Mouse (Mus musculus) hindbrain, embryonic 13.5 days (tissue): ENCODE data around the gene Ano1. TPM values are rescaled to one million over a fixed set of nuclear protein-coding genes. Genes with fewer than 3 reads are reported as not detected.

Experiments used
- ATAC-seq: fragments of 200-750 bp; cut with Nextera tagmentation; 2 replicates; pipeline ENCODE4 v1.8.0; 2017; ENCODE audit warnings: moderate TSS enrichment; ENCODE audit not compliant: low FRiP score
- H3K27ac ChIP-seq: fragments of 300-500 bp; sonication (generic); 2 replicates; pipeline ENCODE4 v1.5.1; 2015; ENCODE audit warnings: inconsistent platforms, mild to moderate bottlenecking, moderate library complexity
- H3K27me3 ChIP-seq: fragments of 300-500 bp; sonication (generic); 2 replicates; pipeline ENCODE4 v1.6.1; 2015; ENCODE audit warnings: mild to moderate bottlenecking, inconsistent platforms
- H3K36me3 ChIP-seq: fragments of 300-500 bp; sonication (generic); 2 replicates; pipeline ENCODE4 v1.6.1; 2015; ENCODE audit warnings: mild to moderate bottlenecking, inconsistent platforms
- H3K4me1 ChIP-seq: fragments of 300-500 bp; sonication (generic); replicated peaks from 2 replicates; pipeline ENCODE4 v1.6.1; 2015; ENCODE audit warnings: inconsistent platforms
- H3K4me2 ChIP-seq: fragments of 300-500 bp; sonication (generic); 2 replicates; pipeline ENCODE4 v1.6.1; 2015; ENCODE audit warnings: inconsistent platforms, mild to moderate bottlenecking, moderate library complexity
- H3K4me3 ChIP-seq: fragments of 300-500 bp; sonication (generic); 2 replicates; pipeline ENCODE4 v1.5.1; 2015; ENCODE audit warnings: mild to moderate bottlenecking, inconsistent platforms
- H3K9ac ChIP-seq: fragments of 300-500 bp; sonication (generic); 2 replicates; pipeline ENCODE4 v1.6.1; 2015; ENCODE audit warnings: mild to moderate bottlenecking, inconsistent platforms
- H3K9me3 ChIP-seq: fragments of 300-500 bp; sonication (generic); 2 replicates; pipeline ENCODE4 v1.6.1; 2016; ENCODE audit warnings: inconsistent platforms
- WGBS: fragments of 180-500 bp; shearing (Covaris S2); methylation state at CpG from one replicate; pipeline ENCODE4 v1.1.7; 2015; 5-methylcytosine and 5-hydroxymethylcytosine counted together
- polyA plus RNA-seq: library from polyadenylated mRNA; unstranded; fragments of >200 nt; fragmentation: Nextera tagmentation; extraction: Ambion mirVana; gene quantifications from 2 replicates; pipeline ENCODE4 v1.2.1, GENCODE M21; 2015

The Ano1 gene
- polyA plus RNA-seq, 1 experiment from 2014 or later = 5.0 TPM

DNA sequence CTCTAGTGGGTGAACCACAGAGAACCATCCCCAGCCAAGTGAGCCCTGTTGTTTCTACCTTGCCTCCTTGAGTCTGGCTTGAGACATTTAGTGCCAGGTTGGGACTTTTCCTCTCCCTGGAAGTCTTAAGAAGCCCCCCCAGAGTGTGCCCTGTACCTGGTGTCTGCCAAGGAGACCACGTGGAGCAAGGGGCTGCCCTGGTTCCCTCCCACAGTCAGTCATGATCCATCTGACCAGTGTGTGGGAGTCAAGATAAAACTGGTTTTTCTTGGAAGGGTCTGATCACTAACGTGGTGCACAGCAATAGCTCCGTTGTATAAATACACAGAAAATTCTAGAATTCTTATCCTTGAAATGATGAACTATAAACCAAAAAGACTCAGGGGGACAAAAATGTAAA lies 12.0 kb downstream of the Ano1 start:
- WGBS = 55% methylated on average over 3 of the region's 3 CpGs
- Histone ChIP-seq H3K27me3 (peaks cover 40% of the 10 kb centered on the region), H3K9me3 (no peaks in the 10 kb centered on the region), H3K36me3 (no peaks in the 10 kb centered on the region), H3K9ac (no peak overlapping the region), H3K4me1 (peaks cover 15% of the 10 kb centered on the region), H3K4me2 (no peak overlapping the region), H3K4me3 (no peak overlapping the region), H3K27ac (no peak overlapping the region)
- ATAC-seq = no peak

DNA sequence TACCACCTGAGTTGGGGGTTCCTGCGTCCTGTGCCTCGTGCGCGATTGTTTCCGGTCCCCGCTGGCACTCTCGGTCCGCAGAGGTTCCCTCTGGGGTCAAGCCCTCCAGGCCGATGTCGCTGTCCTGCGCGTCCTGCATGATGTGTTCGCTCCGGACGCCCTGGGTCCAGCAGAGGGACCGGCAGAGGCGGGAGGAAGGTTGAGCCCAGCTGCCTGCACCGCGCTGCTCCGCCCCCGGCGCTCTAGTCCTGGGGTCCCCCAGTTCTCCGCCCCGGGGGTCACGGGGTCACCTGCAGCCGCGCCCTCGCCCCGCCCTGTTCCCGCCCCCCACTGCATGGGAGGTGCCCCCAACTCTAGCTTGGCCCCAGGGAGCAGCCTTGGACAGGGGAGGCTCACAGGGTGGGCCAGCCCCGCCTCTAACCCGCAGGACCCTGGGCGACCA lies 13.4 kb downstream of the Ano1 start:
- H3K9ac ChIP-seq = peak overlapping the region; percentile 68
- peaks cover 15% of the 10 kb centered on the region for H3K4me1 ChIP-seq
- no peak for ATAC-seq
- H3K4me2 ChIP-seq = peak overlapping the region; percentile 76
- H3K27me3 ChIP-seq = peaks cover 39% of the 10 kb centered on the region
- H3K4me3 ChIP-seq = peak overlapping the region; percentile 41
- no peaks in the 10 kb centered on the region for H3K36me3 ChIP-seq
- no peaks in the 10 kb centered on the region for H3K9me3 ChIP-seq
- no peak overlapping the region for H3K27ac ChIP-seq
- WGBS = under 1% methylated on average over 31 of the region's 33 CpGs

DNA sequence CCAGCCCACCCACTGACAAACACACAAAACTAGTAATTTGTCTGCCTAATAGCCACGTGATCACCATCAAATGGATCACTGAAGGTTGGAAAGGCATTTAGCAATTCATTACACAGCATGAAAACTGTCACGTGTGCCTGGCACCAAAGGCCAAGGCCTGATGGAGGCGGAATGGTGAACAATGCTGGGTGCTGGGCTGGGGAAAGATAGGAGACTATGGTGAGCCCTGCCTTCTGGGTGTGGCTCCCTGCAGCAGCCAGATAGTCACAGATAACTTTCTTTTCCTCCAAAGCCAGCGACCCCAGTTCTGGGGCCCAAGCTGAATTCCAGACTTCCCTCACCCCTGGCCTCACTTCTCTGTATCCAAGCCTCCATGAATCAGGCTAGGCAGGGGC lies 19.9 kb downstream of the Ano1 start:
- H3K9ac ChIP-seq = no peak overlapping the region

DNA sequence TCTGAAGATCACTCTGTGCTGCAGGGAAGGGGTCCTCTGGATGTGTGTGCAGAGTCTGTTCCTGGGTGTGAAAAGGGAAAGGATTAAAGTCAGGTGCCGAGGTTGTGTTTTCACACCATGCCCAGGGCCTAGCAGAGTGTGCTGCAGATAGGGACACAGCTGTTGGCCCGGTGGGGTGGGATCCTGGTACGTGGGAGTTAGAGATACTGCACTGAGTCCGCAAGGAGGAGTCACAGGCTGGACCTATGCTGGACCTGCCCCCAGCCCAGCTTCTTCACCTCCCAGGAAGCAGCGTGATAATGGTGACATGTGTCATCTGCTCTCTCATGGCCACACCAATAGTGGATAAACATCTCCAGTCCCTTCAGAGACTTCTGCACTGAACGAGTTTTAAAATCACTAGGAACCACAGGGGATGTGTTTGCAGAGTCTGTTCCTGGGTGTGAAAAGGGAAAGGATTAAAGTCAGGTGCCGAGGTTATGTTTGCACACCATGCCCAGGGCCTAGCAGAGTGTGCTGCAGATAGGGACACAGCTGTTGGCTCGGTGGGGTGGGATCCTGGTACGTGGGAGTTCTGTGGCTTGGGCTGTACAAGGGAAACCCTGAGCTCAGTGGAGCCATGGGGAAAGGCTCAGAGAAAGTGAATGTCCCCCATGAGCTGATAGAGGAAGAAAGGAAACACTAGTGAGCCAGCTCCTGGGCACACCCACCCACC lies 20.4 kb downstream of the Ano1 start:
- Histone ChIP-seq H3K4me3 (no peak overlapping the region), H3K9me3 (no peaks in the 10 kb centered on the region), H3K27me3 (peaks cover 20% of the 10 kb centered on the region), H3K27ac (no peak overlapping the region), H3K4me1 (peaks cover 7% of the 10 kb centered on the region; the same call in 1 of the 2 replicates), H3K36me3 (no peaks in the 10 kb centered on the region), H3K9ac (no peak overlapping the region), H3K4me2 (no peak overlapping the region)
- ATAC-seq = no peak
- WGBS = 68% methylated on average over 9 of the region's 9 CpGs

More for the DNA sequence above, 19.9 kb downstream of the Ano1 start:
- Histone ChIP-seq H3K36me3 (no peaks in the 10 kb centered on the region), H3K4me2 (no peak overlapping the region), H3K27me3 (peaks cover 25% of the 10 kb centered on the region), H3K9me3 (no peaks in the 10 kb centered on the region), H3K27ac (no peak overlapping the region), H3K4me3 (no peak overlapping the region), H3K4me1 (peaks cover 7% of the 10 kb centered on the region; the same call in 1 of the 2 replicates)
- WGBS = 29% methylated on average over 4 of the region's 4 CpGs
- no peak for ATAC-seq

DNA sequence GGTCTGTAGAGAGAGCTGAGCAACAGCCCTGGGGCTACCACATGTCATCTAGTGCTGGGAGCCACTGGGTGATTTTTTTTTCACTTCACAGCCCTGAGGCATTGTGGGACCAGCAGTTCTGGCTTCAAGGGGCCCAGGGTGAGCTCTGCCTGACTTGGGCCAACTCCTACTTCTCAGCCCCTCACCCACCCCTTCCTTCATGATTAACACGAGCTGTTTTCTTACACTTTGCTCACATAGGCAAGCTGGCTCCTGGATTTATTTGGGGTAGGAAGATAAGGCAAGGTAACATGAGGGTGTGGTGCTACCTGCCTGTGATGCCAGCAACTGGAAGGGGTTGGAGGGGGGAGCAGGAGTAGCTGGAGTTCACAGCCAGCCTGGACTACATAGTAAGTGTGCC lies 27.5 kb downstream of the Ano1 start:
- Histone ChIP-seq H3K36me3 (no peaks in the 10 kb centered on the region), H3K9ac (no peak overlapping the region), H3K27me3 (peaks cover 3% of the 10 kb centered on the region; the same call in 1 of the 2 replicates), H3K27ac (no peak overlapping the region), H3K9me3 (no peaks in the 10 kb centered on the region), H3K4me3 (no peak overlapping the region), H3K4me1 (no peaks in the 10 kb centered on the region), H3K4me2 (no peak overlapping the region)
- ATAC-seq = no peak
- WGBS = 71% methylated on average over 1 of the region's 1 CpGs

DNA sequence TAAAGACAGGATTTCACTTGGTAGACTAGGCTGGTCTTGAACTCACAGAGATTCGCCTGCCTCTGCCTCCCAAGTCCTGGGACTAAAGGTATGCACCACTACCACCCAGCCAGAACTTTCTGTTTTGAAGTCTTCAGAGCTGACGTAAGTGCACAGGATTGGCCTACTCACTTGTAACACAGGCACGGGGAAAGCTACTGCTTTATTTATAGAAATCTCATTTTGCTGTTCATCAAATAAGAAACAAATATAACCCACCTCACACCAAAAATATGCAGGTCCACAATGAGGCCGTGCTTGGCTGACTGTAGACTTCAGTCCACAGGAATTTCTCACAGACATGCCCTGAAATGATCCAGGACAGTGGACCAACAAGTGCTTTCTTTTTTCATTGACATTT lies 31.8 kb downstream of the Ano1 start:
- no peaks in the 10 kb centered on the region for H3K9me3 ChIP-seq
- H3K4me2 ChIP-seq = no peak overlapping the region
- 87% methylated on average over 4 of the region's 4 CpGs for WGBS
- H3K4me3 ChIP-seq = no peak overlapping the region
- H3K27me3 ChIP-seq = peaks cover 3% of the 10 kb centered on the region; the same call in 1 of the 2 replicates
- H3K36me3 ChIP-seq = no peaks in the 10 kb centered on the region
- H3K27ac ChIP-seq = no peak overlapping the region
- ATAC-seq = no peak
- no peaks in the 10 kb centered on the region for H3K4me1 ChIP-seq
- no peak overlapping the region for H3K9ac ChIP-seq

DNA sequence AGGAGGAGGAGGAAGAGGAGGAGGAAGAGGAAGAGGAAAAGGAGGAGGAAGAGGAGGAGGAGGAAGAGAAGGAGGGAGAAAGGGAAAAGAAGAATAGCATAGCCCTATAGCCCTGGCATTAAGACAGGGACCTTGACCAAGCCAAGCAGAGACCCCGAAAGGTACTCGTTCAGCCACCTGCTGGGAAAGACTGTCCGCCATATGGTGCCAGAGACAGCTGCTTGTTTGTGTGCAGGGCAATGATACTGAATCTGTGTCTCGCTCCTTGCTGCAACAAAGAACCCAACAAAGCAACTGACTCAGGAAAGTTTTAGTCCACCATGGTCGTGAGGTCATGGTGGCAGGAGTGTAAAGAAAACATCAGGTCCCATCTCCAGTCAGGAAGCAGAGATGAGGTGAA lies 34.0 kb downstream of the Ano1 start:
- no peak overlapping the region for H3K27ac ChIP-seq
- no peaks in the 10 kb centered on the region for H3K4me1 ChIP-seq
- no peak for ATAC-seq
- no peak overlapping the region for H3K9ac ChIP-seq
- no peaks in the 10 kb centered on the region for H3K9me3 ChIP-seq
- no peak overlapping the region for H3K4me3 ChIP-seq
- no peaks in the 10 kb centered on the region for H3K27me3 ChIP-seq
- H3K4me2 ChIP-seq = no peak overlapping the region
- H3K36me3 ChIP-seq = no peaks in the 10 kb centered on the region
- WGBS = 77% methylated on average over 5 of the region's 5 CpGs

DNA sequence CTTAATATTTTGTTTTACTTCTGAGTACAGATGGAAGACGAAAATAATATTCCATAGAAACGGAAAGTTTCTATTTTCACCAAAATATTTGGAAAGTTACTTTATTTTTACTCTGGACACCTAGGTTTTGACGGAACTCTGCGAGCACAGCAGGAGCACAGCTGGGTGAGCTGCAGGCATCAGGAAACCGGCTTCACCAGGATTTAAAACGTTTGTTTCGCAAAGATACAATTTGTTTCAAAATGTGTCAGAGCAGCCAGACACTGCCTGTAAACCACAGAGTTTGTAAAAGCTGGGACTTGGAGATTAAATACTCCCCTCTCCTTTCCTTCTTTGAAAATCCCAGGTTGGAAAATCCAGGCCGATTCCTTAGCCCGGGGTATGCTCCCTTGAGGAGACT lies 53.9 kb downstream of the Ano1 start:
- 82% methylated on average over 9 of the region's 9 CpGs for WGBS
- ATAC-seq = no peak
- Histone ChIP-seq H3K9ac (no peak overlapping the region), H3K27me3 (no peaks in the 10 kb centered on the region), H3K9me3 (peaks cover 9% of the 10 kb centered on the region; the same call in 1 of the 2 replicates), H3K4me2 (no peak overlapping the region), H3K4me1 (no peaks in the 10 kb centered on the region), H3K4me3 (no peak overlapping the region), H3K36me3 (no peaks in the 10 kb centered on the region), H3K27ac (no peak overlapping the region)

DNA sequence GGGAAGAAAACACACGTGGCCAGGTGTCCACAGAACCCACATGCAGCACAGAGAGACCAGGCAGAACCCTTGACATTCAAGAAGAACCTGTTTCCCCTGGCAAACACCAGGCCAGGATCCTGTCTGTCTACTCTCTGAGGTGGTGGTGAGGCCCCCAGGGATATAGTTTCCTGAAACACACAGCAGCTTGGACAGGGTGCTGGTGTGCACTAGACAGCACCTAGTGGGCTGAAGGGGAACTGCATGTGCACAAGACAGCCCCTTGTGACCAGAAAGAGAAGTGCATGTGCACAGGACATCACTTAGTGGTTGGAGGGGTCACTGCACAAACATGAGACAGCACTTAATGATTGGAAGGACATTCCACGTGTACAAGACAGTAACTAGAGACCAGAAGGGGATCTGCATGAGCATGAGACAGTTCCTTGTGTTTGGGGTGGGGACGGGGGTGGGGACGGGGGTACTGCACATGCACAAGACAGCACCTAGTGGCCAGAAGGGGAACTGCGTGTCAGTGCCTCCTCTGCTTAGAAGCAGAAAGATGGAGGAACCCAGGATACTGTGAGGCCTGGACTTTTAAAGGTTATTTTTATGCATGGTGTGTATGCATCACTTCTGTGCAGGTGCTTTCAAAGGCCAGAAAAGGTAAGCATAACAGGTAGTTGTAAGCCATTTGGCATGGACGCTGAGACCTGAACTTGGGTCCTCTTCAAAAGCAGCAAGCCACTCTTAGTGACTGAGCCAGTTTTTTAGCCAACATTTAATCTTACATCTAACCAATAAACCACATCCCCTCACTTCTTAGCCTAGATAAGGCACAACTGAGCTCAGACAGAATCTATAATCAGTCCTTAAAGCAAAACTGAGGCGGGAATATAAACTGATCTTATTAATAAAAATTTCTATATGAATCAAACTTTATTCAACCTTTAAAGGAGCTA lies 54.7 kb downstream of the Ano1 start:
- ATAC-seq = no peak
- no peak overlapping the region for H3K4me2 ChIP-seq
- WGBS = 75% methylated on average over 7 of the region's 7 CpGs

DNA sequence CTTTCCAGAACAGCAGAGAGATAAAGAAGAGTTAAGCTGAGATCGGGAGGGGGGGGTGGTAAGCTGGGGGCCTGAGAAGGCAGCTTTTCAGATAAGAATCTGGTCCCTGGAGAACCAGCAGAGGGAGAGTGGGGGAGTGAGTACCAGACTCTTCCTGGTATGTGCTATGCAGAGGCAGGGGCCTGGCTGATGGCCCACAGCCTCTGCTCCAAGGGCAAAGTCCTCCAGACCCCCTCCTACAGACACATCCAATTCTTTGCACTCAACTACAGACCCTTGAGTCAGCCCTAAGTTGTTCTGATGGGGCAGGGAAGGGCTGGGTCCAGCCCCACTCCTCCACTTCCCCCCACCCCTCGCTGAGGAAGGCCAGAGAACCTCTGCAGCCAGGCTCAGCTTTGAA lies 61.9 kb downstream of the Ano1 start:
- Histone ChIP-seq H3K36me3 (no peaks in the 10 kb centered on the region), H3K4me2 (no peak overlapping the region), H3K9ac (no peak overlapping the region), H3K9me3 (no peaks in the 10 kb centered on the region), H3K4me3 (no peak overlapping the region), H3K4me1 (peaks cover 19% of the 10 kb centered on the region), H3K27me3 (0 out of 2 replicates have a peak, but pooled peaks cover 4% of the 10 kb centered on the region), H3K27ac (no peak overlapping the region)
- no peak for ATAC-seq
- WGBS = 64% methylated on average over 2 of the region's 2 CpGs

More for the DNA sequence above, 54.7 kb downstream of the Ano1 start:
- H3K9me3 ChIP-seq = peaks cover 9% of the 10 kb centered on the region; the same call in 1 of the 2 replicates
- H3K27me3 ChIP-seq = no peaks in the 10 kb centered on the region
- no peaks in the 10 kb centered on the region for H3K36me3 ChIP-seq
- H3K4me3 ChIP-seq = no peak overlapping the region
- no peaks in the 10 kb centered on the region for H3K4me1 ChIP-seq
- H3K9ac ChIP-seq = no peak overlapping the region
- H3K27ac ChIP-seq = no peak overlapping the region

DNA sequence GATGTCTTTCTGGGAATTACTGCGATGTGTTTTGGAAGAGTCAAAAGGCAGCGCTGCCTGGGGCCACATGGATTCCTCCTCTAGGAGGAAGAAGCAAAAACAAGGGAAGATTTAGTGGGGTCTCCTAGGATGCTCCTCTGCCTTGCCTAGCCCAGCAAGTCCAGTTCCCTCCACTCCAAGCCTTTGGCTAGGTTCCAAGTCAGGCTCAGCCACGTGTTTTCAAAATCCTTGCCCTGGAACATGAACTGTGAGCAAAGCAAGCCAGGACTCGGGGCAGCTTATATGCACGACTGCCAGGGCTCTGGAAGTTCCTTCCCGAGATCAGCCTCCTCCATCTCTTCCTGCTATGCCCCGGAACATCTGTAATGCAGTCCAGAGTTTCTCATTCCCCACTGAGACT lies 62.6 kb downstream of the Ano1 start:
- Histone ChIP-seq H3K27me3 (0 out of 2 replicates have a peak, but pooled peaks cover 4% of the 10 kb centered on the region), H3K9me3 (no peaks in the 10 kb centered on the region), H3K9ac (no peak overlapping the region), H3K4me1 (peaks cover 23% of the 10 kb centered on the region), H3K4me3 (no peak overlapping the region), H3K36me3 (no peaks in the 10 kb centered on the region), H3K4me2 (no peak overlapping the region), H3K27ac (no peak overlapping the region)
- 67% methylated on average over 7 of the region's 7 CpGs for WGBS
- no peak for ATAC-seq

DNA sequence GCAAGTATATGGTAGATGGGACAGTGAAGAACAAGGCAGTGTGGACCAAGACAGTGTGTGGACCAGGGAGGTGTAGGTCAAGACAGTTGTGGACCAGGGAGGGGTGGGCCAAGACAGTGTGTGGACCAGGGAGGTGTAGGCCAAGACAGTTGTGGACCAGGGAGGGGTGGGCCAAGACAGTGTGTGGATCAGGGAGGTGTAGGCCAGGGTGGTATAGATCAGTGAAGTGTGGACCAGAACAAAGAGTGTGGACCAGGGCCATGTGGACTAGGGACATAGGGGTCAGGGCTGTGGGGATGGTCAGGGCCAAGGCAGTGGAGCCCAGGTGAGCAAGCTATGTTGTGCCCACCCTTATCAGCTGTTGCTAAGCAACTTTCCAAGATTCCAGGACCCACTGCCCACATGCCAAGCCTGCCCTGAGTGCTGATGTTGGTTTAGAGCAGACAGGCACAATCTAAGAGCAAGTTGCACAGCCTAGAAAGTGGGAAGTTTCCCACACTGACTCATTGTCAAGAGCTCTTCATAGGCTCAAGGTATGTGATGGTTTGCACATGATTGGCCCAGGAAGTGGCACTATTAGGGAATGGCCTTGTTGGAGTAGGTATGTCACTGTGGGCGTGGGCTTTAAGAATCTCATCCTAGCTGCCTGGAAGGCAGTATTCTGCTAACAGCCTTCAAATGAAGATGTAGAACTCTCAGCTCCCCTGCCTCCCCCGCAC lies 64.0 kb downstream of the Ano1 start:
- H3K27me3 ChIP-seq = 0 out of 2 replicates have a peak, but pooled peaks cover 4% of the 10 kb centered on the region
- no peaks in the 10 kb centered on the region for H3K36me3 ChIP-seq
- no peak overlapping the region for H3K27ac ChIP-seq
- no peaks in the 10 kb centered on the region for H3K9me3 ChIP-seq
- H3K9ac ChIP-seq = no peak overlapping the region
- no peak overlapping the region for H3K4me3 ChIP-seq
- H3K4me2 ChIP-seq = no peak overlapping the region
- 0 out of 2 replicates have a peak, but pooled peaks have one; percentile 46 for ATAC-seq
- H3K4me1 ChIP-seq = peaks cover 23% of the 10 kb centered on the region
- WGBS = 97% methylated on average over 2 of the region's 2 CpGs
